Mouse (Mus musculus): ENCODE measurements around the gene Sox5.

Gene Sox5

GRCm38 (mm10) chr6:144329311-144329930, 452.4 kb downstream of the Sox5 start:
- no peak for DNase-seq (ENCODE audit: low spot score)

DNA sequence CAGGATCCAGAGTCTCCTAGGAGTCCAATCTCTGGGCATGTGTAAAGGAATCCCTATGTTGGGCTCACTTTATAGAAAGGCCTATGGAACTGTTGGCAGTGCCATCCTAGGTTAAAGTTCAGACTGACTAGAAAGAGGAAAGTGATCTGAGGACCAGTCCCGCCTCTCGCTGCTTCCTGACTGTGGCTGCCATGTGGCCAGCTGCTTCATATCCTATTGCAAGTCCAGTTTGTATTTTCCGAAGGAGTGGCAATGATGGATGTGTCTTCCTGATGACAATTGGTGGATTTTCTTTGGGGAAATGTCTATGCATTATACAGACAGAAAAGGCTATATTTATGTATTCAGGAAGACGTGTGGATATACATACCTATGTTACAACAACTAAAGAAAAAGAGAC, 453.0 kb downstream of the Sox5 start:
- DNase-seq (ENCODE audit: low spot score) = no peak

- DNase-seq (ENCODE audit: low spot score) = no peak
These were observed 455.0 kb downstream of the Sox5 start for GRCm38 (mm10) chr6:144326817-144327216.

- no peak for DNase-seq (ENCODE audit: low spot score)
These were observed 458.4 kb downstream of the Sox5 start for GRCm38 (mm10) chr6:144323372-144323771.

GRCm38 (mm10) chr6:144322297-144323047, 459.3 kb downstream of the Sox5 start:
- no peak for DNase-seq (ENCODE audit: low spot score)

- DNase-seq (ENCODE audit: low spot score) = no peak
These were observed 461.4 kb downstream of the Sox5 start for GRCm38 (mm10) chr6:144320327-144320726.

- no peak for DNase-seq (ENCODE audit: low spot score)
These were observed 462.1 kb downstream of the Sox5 start for GRCm38 (mm10) chr6:144319717-144320116.

GRCm38 (mm10) chr6:144312781-144313754, 468.7 kb downstream of the Sox5 start:
- no peak for DNase-seq (ENCODE audit: low spot score)

GRCm38 (mm10) chr6:144312282-144312780, 469.4 kb downstream of the Sox5 start:
- no peak for DNase-seq (ENCODE audit: low spot score)

- DNase-seq (ENCODE audit: low spot score) = no peak
These were observed 470.0 kb downstream of the Sox5 start for GRCm38 (mm10) chr6:144311754-144312153.

DNA sequence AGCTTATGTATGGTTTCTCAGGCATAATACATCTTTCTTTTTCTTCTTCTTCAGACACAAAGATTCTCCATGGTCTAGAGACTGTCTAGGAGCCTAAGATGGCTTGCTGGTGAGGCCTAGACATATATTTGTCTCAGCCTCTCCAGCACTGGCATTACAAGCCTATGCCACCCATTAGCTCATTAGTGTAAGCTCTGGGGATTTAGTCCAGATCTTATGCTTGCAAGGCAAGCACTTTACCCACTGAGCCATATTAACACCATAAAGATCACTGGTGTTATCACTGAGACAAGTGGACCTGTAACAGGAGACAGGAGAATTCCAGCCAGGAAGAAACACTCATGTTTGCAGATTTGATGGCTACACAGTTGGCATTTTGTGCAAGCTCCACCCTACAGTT, 472.6 kb downstream of the Sox5 start:
- DNase-seq (ENCODE audit: low spot score) = no peak

GRCm38 (mm10) chr6:144307551-144308149, 474.1 kb downstream of the Sox5 start:
- DNase-seq (ENCODE audit: low spot score) = no peak

DNA sequence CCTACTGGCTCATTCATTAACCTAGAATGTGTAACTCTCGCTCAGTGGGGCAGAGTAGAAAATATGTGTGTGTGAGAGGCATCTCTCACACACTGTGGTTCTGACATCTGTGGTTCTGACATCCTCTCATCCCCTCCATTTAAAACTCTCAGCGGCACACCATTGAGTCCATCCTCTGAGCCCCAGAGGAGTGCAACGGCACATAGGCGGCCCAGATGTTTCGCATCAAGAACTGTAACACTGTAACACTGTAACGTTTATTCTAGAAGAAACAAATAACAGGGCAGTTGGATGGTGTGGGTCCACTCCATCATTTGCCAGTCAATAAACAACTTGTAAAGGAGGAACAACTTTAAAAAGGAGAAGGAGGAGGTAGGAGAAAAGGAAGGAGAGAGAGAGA, 479.0 kb downstream of the Sox5 start:
- no peak for DNase-seq (ENCODE audit: low spot score)

- no peak for DNase-seq (ENCODE audit: low spot score)
These were observed 480.7 kb downstream of the Sox5 start for GRCm38 (mm10) chr6:144301082-144301481.

DNA sequence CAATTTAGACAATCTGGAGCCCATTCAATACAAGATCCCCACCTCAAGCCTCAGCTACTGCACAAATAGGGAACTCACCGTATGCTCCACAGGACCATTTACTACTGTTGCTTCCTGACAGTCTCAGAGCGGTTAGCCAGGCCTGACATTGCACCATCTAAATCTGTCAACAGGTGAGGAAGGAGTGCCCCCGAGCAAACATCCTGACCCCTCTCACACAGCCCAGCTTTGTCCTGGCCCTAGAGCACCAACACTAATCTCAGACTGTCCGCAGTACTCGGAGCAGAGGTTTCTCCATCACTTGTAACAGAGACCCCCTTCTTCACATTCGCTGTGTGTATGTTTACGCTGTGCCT, 482.3 kb downstream of the Sox5 start:
- DNase-seq (ENCODE audit: low spot score) = no peak

- DNase-seq (ENCODE audit: low spot score) = no peak
These were observed 482.9 kb downstream of the Sox5 start for GRCm38 (mm10) chr6:144298641-144299502.

DNA sequence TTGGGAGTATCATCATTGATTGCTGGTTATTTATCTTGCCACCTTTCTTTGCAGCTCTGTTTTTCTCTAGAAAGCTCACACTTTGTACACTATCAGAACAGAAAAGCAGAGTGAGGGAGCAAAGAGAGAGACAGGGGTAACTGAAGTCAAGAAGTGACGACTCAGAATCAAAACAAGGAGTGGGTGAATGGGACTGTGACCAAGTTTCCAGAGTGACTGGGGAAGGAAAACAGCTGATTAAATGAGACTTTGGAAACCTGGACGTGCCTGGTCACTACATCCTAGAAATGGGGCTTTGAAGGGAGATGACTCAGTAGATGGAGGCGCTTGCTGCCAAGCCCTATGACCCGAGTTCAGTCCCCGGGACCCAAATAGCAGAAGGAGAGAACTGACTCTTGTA, 483.9 kb downstream of the Sox5 start:
- DNase-seq (ENCODE audit: low spot score) = no peak

GRCm38 (mm10) chr6:144297131-144297530, 484.6 kb downstream of the Sox5 start:
- DNase-seq (ENCODE audit: low spot score) = no peak

DNA sequence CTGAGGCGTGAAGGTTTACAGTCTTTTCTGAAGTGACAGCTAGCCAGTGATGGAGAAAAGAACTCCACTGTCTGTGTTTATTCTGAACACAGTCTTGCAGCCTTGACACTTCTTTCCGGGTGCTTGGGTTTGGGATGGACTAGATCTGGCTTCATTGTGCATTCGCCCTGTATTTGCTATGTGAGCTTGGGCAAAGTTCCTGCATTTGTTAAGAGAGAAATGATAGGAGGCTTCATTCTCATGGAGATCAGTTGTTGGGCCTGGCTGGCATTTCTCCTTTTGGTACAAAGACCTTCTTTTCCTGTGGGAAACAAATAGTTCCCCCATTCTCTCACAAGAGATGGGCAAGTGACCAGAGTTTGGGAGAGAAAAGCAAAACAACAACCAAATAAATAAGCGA, 490.3 kb downstream of the Sox5 start:
- no peak for DNase-seq (ENCODE audit: low spot score)

DNA sequence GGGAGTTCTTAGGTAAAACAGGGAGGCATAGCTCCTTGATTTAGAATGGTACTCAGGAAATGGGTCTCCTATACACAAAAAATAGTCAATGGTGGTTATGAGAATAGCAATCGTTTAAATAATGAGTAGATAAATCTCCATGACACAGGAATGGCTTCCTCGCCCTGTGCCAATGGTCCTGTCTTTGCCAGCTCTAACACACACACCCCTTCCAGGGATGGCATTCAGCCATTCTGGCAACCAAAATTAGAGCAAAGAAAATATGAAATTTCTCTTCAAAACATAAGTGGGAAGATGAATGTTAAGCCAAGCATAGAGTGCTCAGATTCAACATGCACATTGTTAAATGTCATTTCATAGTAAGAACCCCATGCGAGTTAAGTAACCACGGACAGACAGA, 495.7 kb downstream of the Sox5 start:
- DNase-seq (ENCODE audit: low spot score) = no peak

DNA sequence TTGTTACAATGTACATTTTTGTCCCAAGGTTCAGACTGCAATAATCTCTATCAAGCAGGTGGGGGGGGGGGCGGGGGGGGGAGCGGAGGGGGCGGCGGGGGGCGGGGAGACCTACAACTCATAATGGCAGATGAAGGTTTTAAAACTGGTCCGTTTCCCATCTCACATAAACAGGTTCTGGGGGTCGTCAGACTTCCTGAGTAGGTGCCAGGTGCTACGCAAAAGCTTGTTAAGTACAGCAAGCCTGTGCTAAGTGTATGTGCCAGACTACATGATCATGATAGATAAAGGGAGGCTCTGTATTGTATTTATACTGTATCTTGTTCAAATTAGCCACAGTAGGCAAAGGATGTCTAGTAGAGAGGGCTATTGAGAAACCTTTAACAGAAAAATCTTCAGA, 498.6 kb downstream of the Sox5 start:
- DNase-seq (ENCODE audit: low spot score) = no peak

Measured in layer of hippocampus, adult 11-12 months (tissue).